Mouse (Mus musculus) lung, adult 2 months (tissue): ENCODE results near the gene Cyb5d1.

Experiments used
- CTCF ChIP-seq: fragments of 200-500 bp; IDR thresholded peaks from 2 replicates; pipeline ENCODE4 v1.5.1; 2011; ENCODE audit warnings: mild to moderate bottlenecking, low read length, control low read depth; ENCODE audit not compliant: insufficient read depth
- POLR2A ChIP-seq: fragments of 200-500 bp; IDR thresholded peaks from 2 replicates; pipeline ENCODE4 v1.6.1; 2011; ENCODE audit warnings: low read depth, mild to moderate bottlenecking, control low read depth, low read length, borderline replicate concordance; ENCODE audit errors: extremely low read depth

DNA sequence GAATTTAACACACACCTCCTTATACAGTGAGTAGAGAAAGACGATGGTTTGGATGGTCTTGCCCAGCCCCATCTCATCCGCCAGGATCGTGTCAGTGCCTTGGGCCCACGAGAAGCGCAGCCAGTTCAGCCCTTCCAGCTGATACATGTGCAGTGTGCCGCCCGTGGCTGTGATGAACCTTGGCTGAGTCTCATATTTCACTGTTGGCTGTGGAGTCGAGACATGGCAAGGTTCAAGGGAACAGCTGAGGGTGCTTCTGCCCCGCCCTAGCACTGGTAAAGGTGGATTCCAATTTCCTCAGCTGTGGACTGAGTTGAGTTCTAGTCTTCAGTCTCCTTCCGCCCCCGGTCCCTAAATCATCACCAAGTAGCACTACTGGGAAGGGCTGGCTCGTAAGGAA is 37.7 kb downstream of the Cyb5d1 start:
- no peak for TF ChIP-seq CTCF
- no peak for TF ChIP-seq POLR2A
